Mouse (Mus musculus) stomach, postnatal 0 days (tissue): Measurements from ENCODE around the gene 1700018B08Rik. TPM values are rescaled to one million over a fixed set of nuclear protein-coding genes. Genes with fewer than 3 reads are reported as not detected.

ENCODE experiments used
- ATAC-seq: fragments of 200-750 bp; cut with Nextera tagmentation; 2 replicates; pipeline ENCODE4 v1.8.0; 2017; ENCODE audit not compliant: low FRiP score, low TSS enrichment
- DNase-seq: peaks from one replicate; pipeline ENCODE4 v3.0.0-alpha.2; 2016; ENCODE audit warnings: low spot score
- H3K27ac ChIP-seq: fragments of 300-500 bp; sonication (generic); replicated peaks from 2 replicates; pipeline ENCODE4 v1.5.1; 2014; ENCODE audit warnings: mild to moderate bottlenecking, control low read depth
- H3K27me3 ChIP-seq: fragments of 300-500 bp; sonication (generic); 2 replicates; pipeline ENCODE4 v1.6.1; 2014; ENCODE audit warnings: low read length; ENCODE audit not compliant: control insufficient read depth, insufficient read depth
- H3K36me3 ChIP-seq: fragments of 300-500 bp; sonication (generic); 2 replicates; pipeline ENCODE4 v1.6.1; 2014; ENCODE audit warnings: low read length, mixed read lengths; ENCODE audit not compliant: control insufficient read depth, insufficient read depth
- H3K4me1 ChIP-seq: fragments of 300-500 bp; sonication (generic); replicated peaks from 2 replicates; pipeline ENCODE4 v1.6.1; 2014; ENCODE audit warnings: antibody characterized with exemption; ENCODE audit not compliant: control insufficient read depth, insufficient read depth
- H3K4me2 ChIP-seq: fragments of 300-500 bp; sonication (generic); replicated peaks from 2 replicates; pipeline ENCODE4 v1.6.1; 2014; ENCODE audit warnings: low read depth, mild to moderate bottlenecking, control low read depth, moderate library complexity
- H3K4me3 ChIP-seq: fragments of 300-500 bp; sonication (generic); 2 replicates; pipeline ENCODE4 v1.5.1; 2014; ENCODE audit warnings: low read depth, low read length, control low read depth
- H3K9ac ChIP-seq: fragments of 300-500 bp; sonication (generic); 2 replicates; pipeline ENCODE4 v1.6.1; 2014; ENCODE audit warnings: mild to moderate bottlenecking, low read length, control low read depth, mixed read lengths
- H3K9me3 ChIP-seq: fragments of 300-500 bp; sonication (generic); 2 replicates; pipeline ENCODE4 v1.6.1; 2016; ENCODE audit warnings: low read length; ENCODE audit not compliant: control insufficient read depth
- CTCF ChIP-seq: IDR thresholded peaks from 2 replicates; pipeline ENCODE4 v1.5.1; 2016; ENCODE audit warnings: antibody characterized with exemption, low read depth, mild to moderate bottlenecking, moderate library complexity
- EP300 ChIP-seq: optimal IDR thresholded peaks from 2 replicates; pipeline ENCODE3; 2016; ENCODE audit warnings: antibody characterized with exemption
- WGBS: fragments of 180-500 bp; shearing (Covaris S2); extraction: QIAGEN DNeasy Blood & Tissue Kit; methylation state at CpG from one replicate; pipeline ENCODE4 v1.1.7; 2014; 5-methylcytosine and 5-hydroxymethylcytosine counted together
- polyA plus RNA-seq: library from polyadenylated mRNA; unstranded; fragments of >200 nt; fragmentation: Nextera tagmentation; extraction: Ambion mirVana; gene quantifications from 2 replicates; pipeline ENCODE4 v1.2.1, GENCODE M21; 2015

Gene 1700018B08Rik
- polyA plus RNA-seq, 1 experiment from 2014 or later: not detected

GRCm38 (mm10) chr8:121560432-121561100 is 16.4 kb upstream of the 1700018B08Rik start:
- Histone ChIP-seq H3K4me2 (no peak overlapping the region), H3K4me1 (0 out of 2 replicates have a peak, but pooled peaks cover 3% of the 10 kb centered on the region), H3K4me3 (no peak overlapping the region), H3K27me3 (no peaks in the 10 kb centered on the region), H3K9ac (no peak overlapping the region), H3K9me3 (no peaks in the 10 kb centered on the region), H3K36me3 (peaks cover 6% of the 10 kb centered on the region; the same call in 1 of the 2 replicates), H3K27ac (no peak overlapping the region)
- 94% methylated on average over 7 of the region's 7 CpGs for WGBS
- DNase-seq (no peak), ATAC-seq (no peak)
- TF ChIP-seq EP300: no peak
- no peak for TF ChIP-seq CTCF

- 0 out of 2 replicates have a peak, but pooled peaks cover 3% of the 10 kb centered on the region for H3K4me1 ChIP-seq
- DNase-seq (no peak), ATAC-seq (no peak)
- H3K36me3 ChIP-seq: peaks cover 6% of the 10 kb centered on the region; the same call in 1 of the 2 replicates
- 94% methylated on average over 12 of the region's 12 CpGs for WGBS
- no peak overlapping the region for H3K9ac ChIP-seq
- H3K27ac ChIP-seq: no peak overlapping the region
- no peak overlapping the region for H3K4me2 ChIP-seq
- H3K27me3 ChIP-seq: no peaks in the 10 kb centered on the region
- H3K4me3 ChIP-seq: no peak overlapping the region
- TF ChIP-seq EP300 (no peak), CTCF (no peak)
- no peaks in the 10 kb centered on the region for H3K9me3 ChIP-seq
These were observed 15.7 kb upstream of the 1700018B08Rik start for GRCm38 (mm10) chr8:121559801-121560200.

GRCm38 (mm10) chr8:121558538-121558937 is 14.4 kb upstream of the 1700018B08Rik start:
- 90% methylated on average over 16 of the region's 16 CpGs for WGBS
- no peak for TF ChIP-seq EP300
- TF ChIP-seq CTCF: no peak
- 0 out of 2 replicates have a peak, but pooled peaks cover 3% of the 10 kb centered on the region for H3K4me1 ChIP-seq
- no peak for ATAC-seq
- H3K4me3 ChIP-seq: no peak overlapping the region
- H3K27me3 ChIP-seq: no peaks in the 10 kb centered on the region
- DNase-seq: no peak
- H3K36me3 ChIP-seq: peaks cover 8% of the 10 kb centered on the region; the same call in 1 of the 2 replicates
- no peak overlapping the region for H3K27ac ChIP-seq
- no peak overlapping the region for H3K4me2 ChIP-seq
- H3K9me3 ChIP-seq: no peaks in the 10 kb centered on the region
- H3K9ac ChIP-seq: no peak overlapping the region

GRCm38 (mm10) chr8:121557746-121558145 is 13.6 kb upstream of the 1700018B08Rik start:
- WGBS: 89% methylated on average over 11 of the region's 11 CpGs
- no peaks in the 10 kb centered on the region for H3K4me1 ChIP-seq
- DNase-seq (no peak), ATAC-seq (no peak)
- TF ChIP-seq CTCF (no peak), EP300 (no peak)
- no peaks in the 10 kb centered on the region for H3K27me3 ChIP-seq
- H3K4me3 ChIP-seq: no peak overlapping the region
- no peaks in the 10 kb centered on the region for H3K9me3 ChIP-seq
- no peak overlapping the region for H3K27ac ChIP-seq
- no peak overlapping the region for H3K9ac ChIP-seq
- H3K36me3 ChIP-seq: peaks cover 8% of the 10 kb centered on the region; the same call in 1 of the 2 replicates
- no peak overlapping the region for H3K4me2 ChIP-seq

GRCm38 (mm10) chr8:121553831-121554475 is 9.8 kb upstream of the 1700018B08Rik start:
- 91% methylated on average over 32 of the region's 32 CpGs for WGBS

GRCm38 (mm10) chr8:121552506-121552905 is 8.4 kb upstream of the 1700018B08Rik start:
- 71% methylated on average over 8 of the region's 9 CpGs for WGBS

More at GRCm38 (mm10) chr8:121553831-121554475, 9.8 kb upstream of the 1700018B08Rik start:
- Histone ChIP-seq H3K4me3 (no peak overlapping the region), H3K36me3 (peaks cover 13% of the 10 kb centered on the region; the same call in 1 of the 2 replicates), H3K27me3 (no peaks in the 10 kb centered on the region), H3K4me1 (no peaks in the 10 kb centered on the region), H3K27ac (no peak overlapping the region), H3K9me3 (no peaks in the 10 kb centered on the region), H3K4me2 (no peak overlapping the region), H3K9ac (no peak overlapping the region)
- TF ChIP-seq CTCF (no peak), EP300 (no peak)
- no peak for DNase-seq
- ATAC-seq: no peak

More at GRCm38 (mm10) chr8:121552506-121552905, 8.4 kb upstream of the 1700018B08Rik start:
- no peak overlapping the region for H3K4me3 ChIP-seq
- no peak for TF ChIP-seq EP300
- no peak for TF ChIP-seq CTCF
- no peak overlapping the region for H3K27ac ChIP-seq
- ATAC-seq (no peak), DNase-seq (no peak)
- H3K9me3 ChIP-seq: no peaks in the 10 kb centered on the region
- H3K36me3 ChIP-seq: peaks cover 11% of the 10 kb centered on the region; the same call in 1 of the 2 replicates
- no peaks in the 10 kb centered on the region for H3K4me1 ChIP-seq
- no peaks in the 10 kb centered on the region for H3K27me3 ChIP-seq
- H3K4me2 ChIP-seq: no peak overlapping the region
- H3K9ac ChIP-seq: no peak overlapping the region
